Mouse (Mus musculus) CH12.LX (cell line): Measurements from ENCODE around the gene Gpsm1.

Experiments
- CTCF ChIP-seq, 2 experiments: IDR thresholded peaks in 1 of 2; conservative IDR thresholded peaks in 1 of 2; 2 replicates each; pipeline ENCODE4 v1.5.1; 2011 to 2012; ENCODE audit warnings: low read depth in 2 of 2, low read length in 2 of 2, improper control_type of control experiment in 1 of 2, inconsistent platforms in 1 of 2, mild to moderate bottlenecking in 1 of 2, moderate library complexity in 1 of 2
- E2F4 ChIP-seq: IDR thresholded peaks from 2 replicates; pipeline ENCODE4 v1.6.1; 2011; ENCODE audit warnings: low read depth, low read length, improper control_type of control experiment; ENCODE audit not compliant: insufficient replicate concordance
- POLR2A ChIP-seq: IDR thresholded peaks from 2 replicates; pipeline ENCODE4 v1.6.1; 2011; ENCODE audit warnings: low read depth, mild to moderate bottlenecking, improper control_type of control experiment, low read length
- RCOR1 ChIP-seq: conservative IDR thresholded peaks from 2 replicates; pipeline ENCODE4 v1.6.1; 2012; ENCODE audit warnings: low read depth, mild to moderate bottlenecking, inconsistent platforms, low read length, improper control_type of control experiment
- SMC3 ChIP-seq: IDR thresholded peaks from 2 replicates; pipeline ENCODE4 v1.6.1; 2011; ENCODE audit warnings: low read depth, low read length, improper control_type of control experiment

- TF ChIP-seq CTCF (conservative IDR thresholded peaks at IDR 0.05 in 1 of 2, IDR thresholded peaks at IDR 0.05 in 1 of 2; ENCODE audit: low read depth in 2 of 2, low read length in 2 of 2), result no peak
- TF ChIP-seq SMC3, result no peak
- no peak for TF ChIP-seq E2F4
- no peak for TF ChIP-seq POLR2A
- no peak for TF ChIP-seq RCOR1
Observed at GRCm38 (mm10) chr2:26299336-26299735, 16.0 kb upstream of the Gpsm1 start.
